Mouse (Mus musculus): ENCODE data around the gene Myh7.
A peak's percentile ranks its signal among the peaks of the same experiment; 100 is the strongest.
"Not testable (repeated sequence)": the region's sequence is repeated elsewhere in the genome, so short reads cannot be mapped to it uniquely, and the experiment has no call there.

Gene Myh7

GRCm38 (mm10) chr14:55003878-55004855 is 9.7 kb upstream of the Myh7 start:
- peak; percentile 43 for DNase-seq (ENCODE audit: low spot score)

- DNase-seq (ENCODE audit: low spot score), result no peak
Observed at GRCm38 (mm10) chr14:55002687-55003120, 8.3 kb upstream of the Myh7 start.

GRCm38 (mm10) chr14:55001938-55002686 is 7.7 kb upstream of the Myh7 start:
- no peak for DNase-seq (ENCODE audit: low spot score)

GRCm38 (mm10) chr14:55001446-55001845 is 7.0 kb upstream of the Myh7 start:
- DNase-seq (ENCODE audit: low spot score), result no peak

GRCm38 (mm10) chr14:55000814-55001213 is 6.4 kb upstream of the Myh7 start:
- no peak for DNase-seq (ENCODE audit: low spot score)

GRCm38 (mm10) chr14:54999868-55000267 is 5.4 kb upstream of the Myh7 start:
- not testable (repeated sequence) for DNase-seq (ENCODE audit: low spot score)

- no peak for DNase-seq (ENCODE audit: low spot score)
Observed at GRCm38 (mm10) chr14:54998680-54999079, 4.3 kb upstream of the Myh7 start.

GRCm38 (mm10) chr14:54997297-54997696 is 2.9 kb upstream of the Myh7 start:
- no peak for DNase-seq (ENCODE audit: low spot score)

GRCm38 (mm10) chr14:54996793-54997192 is 2.4 kb upstream of the Myh7 start:
- DNase-seq (ENCODE audit: low spot score), result no peak

GRCm38 (mm10) chr14:54995457-54996138 is 1.2 kb upstream of the Myh7 start:
- DNase-seq (ENCODE audit: low spot score), result peak; percentile 61

GRCm38 (mm10) chr14:54994869-54995186 is 402 bp upstream of the Myh7 start:
- DNase-seq (ENCODE audit: low spot score), result no peak

- DNase-seq (ENCODE audit: low spot score), result no peak
Observed at GRCm38 (mm10) chr14:54993636-54994035, 790 bp downstream of the Myh7 start.

GRCm38 (mm10) chr14:54992196-54992595 is 2.2 kb downstream of the Myh7 start:
- no peak for DNase-seq (ENCODE audit: low spot score)

GRCm38 (mm10) chr14:54989886-54990441 is 4.5 kb downstream of the Myh7 start:
- no peak for DNase-seq (ENCODE audit: low spot score)

GRCm38 (mm10) chr14:54988882-54989281 is 5.5 kb downstream of the Myh7 start:
- no peak for DNase-seq (ENCODE audit: low spot score)

- DNase-seq (ENCODE audit: low spot score), result not testable (repeated sequence)
Observed at GRCm38 (mm10) chr14:54988350-54988874, 6.0 kb downstream of the Myh7 start.

- DNase-seq (ENCODE audit: low spot score), result no peak
Observed at GRCm38 (mm10) chr14:54981934-54982333, 12.5 kb downstream of the Myh7 start.

- DNase-seq (ENCODE audit: low spot score), result no peak
Observed at GRCm38 (mm10) chr14:54978664-54979063, 15.8 kb downstream of the Myh7 start.

GRCm38 (mm10) chr14:54976633-54977032 is 17.8 kb downstream of the Myh7 start, which contains the start of gene Gm17428:
TSS of gene Gm17428 (plus strand) at chr14:54976933.
- no peak for DNase-seq (ENCODE audit: low spot score)

- no peak for DNase-seq (ENCODE audit: low spot score)
Observed at GRCm38 (mm10) chr14:54974068-54974791, 20.2 kb downstream of the Myh7 start.

- not testable (repeated sequence) for DNase-seq (ENCODE audit: low spot score)
Observed at GRCm38 (mm10) chr14:54972786-54973185, 21.6 kb downstream of the Myh7 start.

All from layer of hippocampus, adult 11-12 months (tissue).